Mouse (Mus musculus): ENCODE measurements around the gene Gnmt. TPM values are rescaled to one million over a fixed set of nuclear protein-coding genes. Genes with fewer than 3 reads are reported as not detected.

Gene Gnmt
- polyA plus RNA-seq, 1 experiment = 1.3 TPM

GRCm38 (mm10) chr17:46710959-46711597 lies 17.9 kb downstream of the Gnmt start, which contains the start of gene Pex6:
TSS of gene Pex6 (plus strand) at chr17:46711463.
- Histone ChIP-seq H3K27ac (ENCODE audit: insufficient read depth, low read length) (peak within 1 kb of the TSS; percentile 26; the same call in 1 of the 2 replicates), H3K4me1 (ENCODE audit: control insufficient read depth, insufficient read depth, low read length) (peaks cover 4% of the 10 kb centered on the region), H3K4me3 (ENCODE audit: insufficient read depth, low read length) (peak within 1 kb of the TSS; percentile 64)
- TF ChIP-seq POLR2A (IDR thresholded peaks at IDR 0.05; ENCODE audit: extremely low read depth, insufficient read depth, low read length) = peak; percentile 75
- no peak for TF ChIP-seq CTCF (IDR thresholded peaks at IDR 0.05; ENCODE audit: extremely low read depth, insufficient read depth, low read length)

- no peak overlapping the region for H3K27ac ChIP-seq (ENCODE audit: insufficient read depth, low read length)
- TF ChIP-seq POLR2A (IDR thresholded peaks at IDR 0.05; ENCODE audit: extremely low read depth, insufficient read depth, low read length) (no peak), CTCF (IDR thresholded peaks at IDR 0.05; ENCODE audit: extremely low read depth, insufficient read depth, low read length) (no peak)
- no peak overlapping the region for H3K4me3 ChIP-seq (ENCODE audit: insufficient read depth, low read length)
- H3K4me1 ChIP-seq (ENCODE audit: control insufficient read depth, insufficient read depth, low read length) = peaks cover 8% of the 10 kb centered on the region
Observed at GRCm38 (mm10) chr17:46706375-46707089, 22.4 kb downstream of the Gnmt start.

- TF ChIP-seq CTCF (IDR thresholded peaks at IDR 0.05; ENCODE audit: extremely low read depth, insufficient read depth, low read length) (no peak), POLR2A (IDR thresholded peaks at IDR 0.05; ENCODE audit: extremely low read depth, insufficient read depth, low read length) (peak; percentile 97)
- no peak within 1 kb of the TSS for H3K27ac ChIP-seq (ENCODE audit: insufficient read depth, low read length)
- peaks cover 10% of the 10 kb centered on the region for H3K4me1 ChIP-seq (ENCODE audit: control insufficient read depth, insufficient read depth, low read length)
- H3K4me3 ChIP-seq (ENCODE audit: insufficient read depth, low read length) = peak within 1 kb of the TSS; percentile 14
Observed at GRCm38 (mm10) chr17:46704887-46705835, 23.8 kb downstream of the Gnmt start, which contains the start of gene Ppp2r5d. TSS of gene Ppp2r5d (minus strand) at chr17:46705111.

GRCm38 (mm10) chr17:46703971-46704886 lies 24.7 kb downstream of the Gnmt start:
- TF ChIP-seq POLR2A (IDR thresholded peaks at IDR 0.05; ENCODE audit: extremely low read depth, insufficient read depth, low read length) = no peak
- Histone ChIP-seq H3K27ac (ENCODE audit: insufficient read depth, low read length) (no peak overlapping the region), H3K4me1 (ENCODE audit: control insufficient read depth, insufficient read depth, low read length) (peaks cover 10% of the 10 kb centered on the region), H3K4me3 (ENCODE audit: insufficient read depth, low read length) (peak overlapping the region; percentile 14)

GRCm38 (mm10) chr17:46702506-46702905 lies 26.5 kb downstream of the Gnmt start:
- no peak for TF ChIP-seq POLR2A (IDR thresholded peaks at IDR 0.05; ENCODE audit: extremely low read depth, insufficient read depth, low read length)
- no peak for TF ChIP-seq CTCF (IDR thresholded peaks at IDR 0.05; ENCODE audit: extremely low read depth, insufficient read depth, low read length)
- Histone ChIP-seq H3K4me3 (ENCODE audit: insufficient read depth, low read length) (peak overlapping the region; percentile 14), H3K4me1 (ENCODE audit: control insufficient read depth, insufficient read depth, low read length) (peaks cover 10% of the 10 kb centered on the region), H3K27ac (ENCODE audit: insufficient read depth, low read length) (0 out of 2 replicates have a peak overlapping the region, but pooled peaks have one; percentile 5)

GRCm38 (mm10) chr17:46702100-46702499 lies 26.9 kb downstream of the Gnmt start:
- 0 out of 2 replicates have a peak overlapping the region, but pooled peaks have one; percentile 5 for H3K27ac ChIP-seq (ENCODE audit: insufficient read depth, low read length)
- peaks cover 10% of the 10 kb centered on the region for H3K4me1 ChIP-seq (ENCODE audit: control insufficient read depth, insufficient read depth, low read length)
- TF ChIP-seq CTCF (IDR thresholded peaks at IDR 0.05; ENCODE audit: extremely low read depth, insufficient read depth, low read length) = no peak
- no peak for TF ChIP-seq POLR2A (IDR thresholded peaks at IDR 0.05; ENCODE audit: extremely low read depth, insufficient read depth, low read length)
- H3K4me3 ChIP-seq (ENCODE audit: insufficient read depth, low read length) = peak overlapping the region; percentile 14; the same call in 1 of the 2 replicates

- H3K4me1 ChIP-seq (ENCODE audit: control insufficient read depth, insufficient read depth, low read length) = peaks cover 10% of the 10 kb centered on the region
- H3K27ac ChIP-seq (ENCODE audit: insufficient read depth, low read length) = no peak overlapping the region
- H3K4me3 ChIP-seq (ENCODE audit: insufficient read depth, low read length) = peak overlapping the region; percentile 14
- TF ChIP-seq POLR2A (IDR thresholded peaks at IDR 0.05; ENCODE audit: extremely low read depth, insufficient read depth, low read length) = no peak
- no peak for TF ChIP-seq CTCF (IDR thresholded peaks at IDR 0.05; ENCODE audit: extremely low read depth, insufficient read depth, low read length)
Observed at GRCm38 (mm10) chr17:46701489-46701888, 27.5 kb downstream of the Gnmt start.

GRCm38 (mm10) chr17:46699912-46700311 lies 29.1 kb downstream of the Gnmt start:
- Histone ChIP-seq H3K4me1 (ENCODE audit: control insufficient read depth, insufficient read depth, low read length) (peaks cover 10% of the 10 kb centered on the region), H3K27ac (ENCODE audit: insufficient read depth, low read length) (no peak overlapping the region), H3K4me3 (ENCODE audit: insufficient read depth, low read length) (no peak overlapping the region)
- TF ChIP-seq POLR2A (IDR thresholded peaks at IDR 0.05; ENCODE audit: extremely low read depth, insufficient read depth, low read length) (no peak), CTCF (IDR thresholded peaks at IDR 0.05; ENCODE audit: extremely low read depth, insufficient read depth, low read length) (no peak)
